Mouse (Mus musculus) gastrocnemius, postnatal 14 days (tissue): Measurements from ENCODE around the gene Egln2. TPM values are rescaled to one million over a fixed set of nuclear protein-coding genes. Genes with fewer than 3 reads are reported as not detected.

Source experiments
- microRNA-seq, 2 experiments: library from miRNA; unstranded; fragments of <30 nt; microRNA quantifications; one replicate each; pipeline ENCODE4 v1.2.0; 2021
- total RNA-seq, 2 experiments: library from RNA; stranded (reverse); gene quantifications; 2 replicates each; pipeline ENCODE4 v1.2.3; 2021

The Egln2 gene
- total RNA-seq, 2 experiments from 2014 or later: 83.0 to 87.9 TPM

Small RNAs within 50 kb of the gene (microRNA-seq; reads per million reads assigned to microRNA genes)
- gene Mir1191: 0 reads per million in 2 experiments
- 0 reads per million in 2 experiments for gene Mir3101

Other genes with a start within 250 kb of the Egln2 start
- gene Cyp2a22, start 227.4 kb downstream of the Egln2 start, total RNA-seq: not detected
- gene Cyp2a12, start 137.7 kb downstream of the Egln2 start, total RNA-seq: not detected
- under 1 TPM in 1 of 2 experiments, not detected in 1; 0.21 TPM for gene Cyp2f2, start 46.9 kb downstream of the Egln2 start, total RNA-seq
- not detected for gene Cyp2t4, start 13.1 kb downstream of the Egln2 start, total RNA-seq
- gene Rab4b, start 12.1 kb upstream of the Egln2 start, total RNA-seq: 10 to 100 TPM; 19.7 to 20.0 TPM
- not detected for gene Gm21983, start 14.3 kb upstream of the Egln2 start, total RNA-seq
- under 1 TPM; 0.44 to 0.68 TPM for gene Mia, start 14.4 kb upstream of the Egln2 start, total RNA-seq
- gene BC024978, start 29.0 kb upstream of the Egln2 start, total RNA-seq: 10 to 100 TPM; 11.8 to 13.4 TPM
- gene Snrpa, start 29.5 kb upstream of the Egln2 start, total RNA-seq: 10 to 100 TPM; 32.2 to 34.7 TPM
- gene Itpkc, start 61.9 kb upstream of the Egln2 start, total RNA-seq: 1 to 10 TPM; 3.2 to 3.9 TPM
- 1 to 10 TPM; 3.9 to 4.1 TPM for gene Coq8b, start 66.2 kb upstream of the Egln2 start, total RNA-seq
- 10 to 100 TPM in 1 of 2 experiments, 1 to 10 TPM in 1; 8.0 to 10.2 TPM for gene Numbl, start 91.6 kb upstream of the Egln2 start, total RNA-seq
- 100 to 1,000 TPM; 122 to 151 TPM for gene Ltbp4, start 170.9 kb upstream of the Egln2 start, total RNA-seq
- 1 to 10 TPM; 3.5 to 5.3 TPM for gene Shkbp1, start 189.2 kb upstream of the Egln2 start, total RNA-seq
- gene Gm20479, start 190.6 kb upstream of the Egln2 start, total RNA-seq: under 1 TPM in 1 of 2 experiments, not detected in 1; 0.90 TPM